Mouse (Mus musculus) liver, postnatal 0 days (tissue): ENCODE data around the gene Gm49711.

ENCODE experiments used
- CTCF ChIP-seq: sonication (generic); IDR thresholded peaks from 2 replicates; pipeline ENCODE4 v1.5.1; 2016; ENCODE audit warnings: antibody characterized with exemption, low read depth
- EP300 ChIP-seq: IDR thresholded peaks from 2 replicates; pipeline ENCODE4 v1.6.1; 2016; ENCODE audit warnings: antibody characterized with exemption, low read depth, mild to moderate bottlenecking

- TF ChIP-seq CTCF (no peak), EP300 (no peak)
Measured at GRCm38 (mm10) chr16:92039966-92040365, 18.1 kb upstream of the Gm49711 start.
